Mouse (Mus musculus): Measurements from ENCODE around the gene Krt16.

DNA sequence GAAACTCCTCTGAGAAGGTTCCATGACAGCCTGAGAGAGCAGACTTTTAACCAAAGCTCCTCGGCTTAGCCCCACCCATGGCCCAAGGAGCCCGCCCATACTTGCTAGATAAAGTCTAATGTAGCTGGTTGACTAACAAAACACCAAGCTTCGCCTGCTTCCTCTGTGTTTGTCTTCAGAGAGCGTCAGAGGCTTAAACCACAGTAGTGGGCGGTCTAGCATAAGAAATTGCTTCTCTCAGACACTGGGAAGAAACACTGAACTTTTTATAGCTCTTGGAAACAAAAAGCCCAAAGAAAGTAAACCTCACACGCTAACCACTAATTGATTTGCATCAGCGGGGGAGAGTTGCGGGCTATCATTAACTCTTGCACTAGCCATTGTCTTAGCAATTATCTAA is 27.0 kb downstream of the Krt16 start:
- TF ChIP-seq USF1 (IDR thresholded peaks at IDR 0.05; ENCODE audit: low read depth) = no peak
- TF ChIP-seq CTCF (IDR thresholded peaks at IDR 0.05; ENCODE audit: control insufficient read depth, insufficient read depth, insufficient read length) = no peak
- no peak for TF ChIP-seq MAX (IDR thresholded peaks at IDR 0.05)
- no peak for TF ChIP-seq MYOD1 (IDR thresholded peaks at IDR 0.05; ENCODE audit: control insufficient read depth, insufficient read length, low read depth)

Data from C2C12 (cell line).